Mouse (Mus musculus) liver, postnatal 0 days (tissue): Measurements from ENCODE around the gene Nfkb2. TPM values are rescaled to one million over a fixed set of nuclear protein-coding genes. Genes with fewer than 3 reads are reported as not detected.

Experiments
- ATAC-seq: fragments of 200-750 bp; cut with Nextera tagmentation; 2 replicates; pipeline ENCODE4 v1.8.0; 2017; ENCODE audit warnings: mild to moderate bottlenecking, moderate library complexity
- DNase-seq: peaks from one replicate; pipeline ENCODE4 v3.0.0-alpha.2; 2016
- H3K27ac ChIP-seq: fragments of 300-500 bp; sonication (generic); 2 replicates; pipeline ENCODE4 v1.5.1; 2014; ENCODE audit warnings: antibody characterized with exemption, moderate library complexity, mild to moderate bottlenecking, low read depth
- H3K27me3 ChIP-seq: fragments of 300-500 bp; sonication (generic); 2 replicates; pipeline ENCODE4 v1.6.1; 2014; ENCODE audit warnings: low read length, control low read depth, mixed read lengths; ENCODE audit not compliant: insufficient read depth
- H3K36me3 ChIP-seq: fragments of 300-500 bp; sonication (generic); replicated peaks from 2 replicates; pipeline ENCODE4 v1.6.1; 2014; ENCODE audit warnings: mild to moderate bottlenecking, control low read depth, low read length, moderate library complexity, mixed read lengths; ENCODE audit not compliant: insufficient read depth
- H3K4me1 ChIP-seq: fragments of 300-500 bp; sonication (generic); 2 replicates; pipeline ENCODE4 v1.6.1; 2014; ENCODE audit warnings: antibody characterized with exemption, mild to moderate bottlenecking, control low read depth; ENCODE audit not compliant: insufficient read depth
- H3K4me2 ChIP-seq: fragments of 300-500 bp; sonication (generic); 2 replicates; pipeline ENCODE4 v1.6.1; 2014; ENCODE audit warnings: low read depth, mild to moderate bottlenecking, low read length, moderate library complexity, mixed read lengths
- H3K4me3 ChIP-seq: fragments of 300-500 bp; sonication (generic); 2 replicates; pipeline ENCODE4 v1.5.1; 2014; ENCODE audit warnings: low read depth, low read length
- H3K9ac ChIP-seq: fragments of 300-500 bp; sonication (generic); replicated peaks from 2 replicates; pipeline ENCODE4 v1.6.1; 2014; ENCODE audit warnings: mild to moderate bottlenecking, moderate library complexity
- H3K9me3 ChIP-seq: fragments of 300-500 bp; sonication (generic); 2 replicates; pipeline ENCODE4 v1.6.1; 2016; ENCODE audit warnings: mild to moderate bottlenecking, control low read depth, low read length, mixed read lengths
- CTCF ChIP-seq: sonication (generic); IDR thresholded peaks from 2 replicates; pipeline ENCODE4 v1.5.1; 2016; ENCODE audit warnings: antibody characterized with exemption, low read depth
- EP300 ChIP-seq: IDR thresholded peaks from 2 replicates; pipeline ENCODE4 v1.6.1; 2016; ENCODE audit warnings: antibody characterized with exemption, low read depth, mild to moderate bottlenecking
- WGBS: fragments of 180-500 bp; shearing (Covaris S2); extraction: QIAGEN DNeasy Blood & Tissue Kit; methylation state at CpG from one replicate; pipeline ENCODE4 v1.1.7; 2014; ENCODE audit not compliant: insufficient replicate concordance; 5-methylcytosine and 5-hydroxymethylcytosine counted together
- polyA plus RNA-seq: library from polyadenylated mRNA; unstranded; fragments of >200 nt; fragmentation: Nextera tagmentation; extraction: Ambion mirVana; gene quantifications from 2 replicates; pipeline ENCODE4 v1.2.1, GENCODE M21; 2015

Gene Nfkb2
- polyA plus RNA-seq, 1 experiment from 2014 or later: 3.5 TPM

- 90% methylated on average over 6 of the region's 6 CpGs for WGBS
- no peak for DNase-seq
- Histone ChIP-seq H3K27ac (no peak overlapping the region), H3K36me3 (peaks cover 42% of the 10 kb centered on the region), H3K4me2 (no peak overlapping the region), H3K27me3 (no peaks in the 10 kb centered on the region), H3K9ac (no peak overlapping the region), H3K9me3 (no peaks in the 10 kb centered on the region), H3K4me1 (no peaks in the 10 kb centered on the region), H3K4me3 (no peak overlapping the region)
- ATAC-seq: no peak
- TF ChIP-seq EP300: no peak
- no peak for TF ChIP-seq CTCF
Measured at GRCm38 (mm10) chr19:46286047-46286446, 18.1 kb upstream of the Nfkb2 start.

- TF ChIP-seq CTCF (no peak), EP300 (no peak)
- Histone ChIP-seq H3K9ac (no peak overlapping the region), H3K36me3 (peaks cover 34% of the 10 kb centered on the region), H3K4me3 (no peak overlapping the region), H3K4me2 (no peak overlapping the region), H3K4me1 (no peaks in the 10 kb centered on the region), H3K9me3 (no peaks in the 10 kb centered on the region), H3K27ac (no peak overlapping the region), H3K27me3 (no peaks in the 10 kb centered on the region)
- WGBS: 88% methylated on average over 3 of the region's 3 CpGs
- DNase-seq (no peak), ATAC-seq (no peak)
Measured at GRCm38 (mm10) chr19:46286926-46287325, 17.2 kb upstream of the Nfkb2 start.

GRCm38 (mm10) chr19:46287566-46287965 lies 16.6 kb upstream of the Nfkb2 start:
- ATAC-seq: no peak
- TF ChIP-seq EP300 (no peak), CTCF (no peak)

GRCm38 (mm10) chr19:46290535-46291105 lies 13.5 kb upstream of the Nfkb2 start:
- peaks cover 7% of the 10 kb centered on the region; the same call in 1 of the 2 replicates for H3K36me3 ChIP-seq
- H3K4me3 ChIP-seq: no peak overlapping the region
- peak; percentile 25 for DNase-seq
- no peaks in the 10 kb centered on the region for H3K9me3 ChIP-seq
- TF ChIP-seq CTCF: peak; percentile 17; the same call in 1 of the 2 replicates
- TF ChIP-seq EP300: no peak
- no peaks in the 10 kb centered on the region for H3K27me3 ChIP-seq
- no peak overlapping the region for H3K4me2 ChIP-seq
- peak; percentile 66 for ATAC-seq
- 53% methylated on average over 12 of the region's 12 CpGs for WGBS
- no peaks in the 10 kb centered on the region for H3K4me1 ChIP-seq
- H3K27ac ChIP-seq: no peak overlapping the region
- H3K9ac ChIP-seq: no peak overlapping the region

More at GRCm38 (mm10) chr19:46287566-46287965, 16.6 kb upstream of the Nfkb2 start:
- Histone ChIP-seq H3K4me3 (no peak overlapping the region), H3K36me3 (peaks cover 30% of the 10 kb centered on the region), H3K9me3 (no peaks in the 10 kb centered on the region), H3K9ac (no peak overlapping the region), H3K27ac (no peak overlapping the region), H3K4me1 (no peaks in the 10 kb centered on the region), H3K4me2 (no peak overlapping the region), H3K27me3 (no peaks in the 10 kb centered on the region)
- DNase-seq: no peak
- WGBS: 78% methylated on average over 3 of the region's 3 CpGs

GRCm38 (mm10) chr19:46296938-46297337 lies 7.2 kb upstream of the Nfkb2 start:
- Histone ChIP-seq H3K4me3 (no peak overlapping the region), H3K9ac (no peak overlapping the region), H3K4me1 (no peaks in the 10 kb centered on the region), H3K4me2 (no peak overlapping the region), H3K27ac (no peak overlapping the region), H3K36me3 (no peaks in the 10 kb centered on the region), H3K27me3 (no peaks in the 10 kb centered on the region), H3K9me3 (no peaks in the 10 kb centered on the region)
- ATAC-seq: no peak
- no peak for DNase-seq
- TF ChIP-seq CTCF (no peak), EP300 (no peak)
- WGBS: 66% methylated on average over 4 of the region's 4 CpGs

GRCm38 (mm10) chr19:46300294-46301045 lies 3.6 kb upstream of the Nfkb2 start:
- H3K9ac ChIP-seq: no peak overlapping the region
- H3K27ac ChIP-seq: no peak overlapping the region
- no peak overlapping the region for H3K4me2 ChIP-seq
- H3K4me3 ChIP-seq: no peak overlapping the region
- H3K9me3 ChIP-seq: no peaks in the 10 kb centered on the region
- no peaks in the 10 kb centered on the region for H3K27me3 ChIP-seq
- H3K36me3 ChIP-seq: no peaks in the 10 kb centered on the region
- H3K4me1 ChIP-seq: peaks cover 5% of the 10 kb centered on the region
- TF ChIP-seq CTCF (no peak), EP300 (no peak)
- DNase-seq (no peak), ATAC-seq (no peak)
- 33% methylated on average over 8 of the region's 8 CpGs for WGBS
